Mouse (Mus musculus): ENCODE results near the gene Srebf2. TPM values are rescaled to one million over a fixed set of nuclear protein-coding genes. Genes with fewer than 3 reads are reported as not detected.
A peak's percentile ranks its signal among the peaks of the same experiment; 100 is the strongest.
"Not testable (repeated sequence)": the region's sequence is repeated elsewhere in the genome, so short reads cannot be mapped to it uniquely, and the experiment has no call there.

Srebf2 gene
- 10 to 100 TPM in 1 of 2 experiments, 1 to 10 TPM in 1; 9.9 to 12.9 TPM for total RNA-seq (2021)
- long read RNA-seq, experiment 1, full-length matches to known transcripts: 9 of 17 reads
- long read RNA-seq, experiment 1, partial matches to known transcripts: 7 of 17 reads
- long read RNA-seq, experiment 1, other reads (novel, unspliced or antisense): 1 of 17 reads
- long read RNA-seq, experiment 2, full-length matches to known transcripts: 6 of 10 reads
- long read RNA-seq, experiment 2, partial matches to known transcripts: 2 of 10 reads
- long read RNA-seq, experiment 2, other reads (novel, unspliced or antisense): 2 of 10 reads

DNA sequence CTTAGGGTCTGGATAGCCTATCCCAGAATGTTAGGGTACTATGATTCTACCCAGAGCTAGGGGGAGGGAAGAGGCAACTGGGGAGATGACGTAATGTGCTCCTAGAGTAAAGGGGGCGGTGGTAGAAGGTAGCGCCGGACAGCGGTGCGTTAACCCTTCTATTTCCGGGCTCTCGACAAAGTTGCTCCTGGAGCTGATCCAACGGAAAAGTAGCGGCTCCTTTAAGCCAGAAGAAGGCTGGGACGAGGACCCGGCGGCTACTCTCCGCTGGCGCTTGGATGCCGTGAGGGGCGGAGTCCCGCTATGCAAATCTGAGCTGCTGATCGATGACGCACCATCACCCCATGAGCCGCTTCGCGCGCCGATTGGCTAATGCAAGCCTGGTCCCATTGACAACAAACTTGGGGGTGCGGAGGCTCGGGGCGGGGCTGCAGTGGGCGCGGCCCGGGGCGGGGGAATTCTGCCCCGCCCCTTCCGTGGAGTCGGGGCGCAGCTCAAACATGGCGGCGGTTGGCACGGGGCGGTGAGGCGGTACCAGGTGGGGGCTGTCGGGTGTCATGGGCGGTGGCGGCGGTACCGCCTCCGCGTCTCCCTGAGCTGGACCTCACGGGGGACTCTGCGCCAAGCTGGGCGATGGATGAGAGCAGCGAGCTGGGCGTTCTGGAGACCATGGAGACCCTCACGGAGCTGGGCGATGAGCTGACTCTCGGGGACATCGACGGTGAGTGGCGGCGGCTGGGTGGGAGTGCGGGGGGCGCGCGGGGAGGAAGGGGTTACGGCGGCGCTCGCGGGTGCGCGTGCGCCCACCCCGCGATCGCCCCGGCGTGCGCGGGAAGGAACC lies at the start of gene Srebf2:
Srebf2 (plus strand) TSS at position 412 of the 841 bp plus-strand sequence.
- DNase-seq (ENCODE audit: low spot score): peak; percentile 98

DNA sequence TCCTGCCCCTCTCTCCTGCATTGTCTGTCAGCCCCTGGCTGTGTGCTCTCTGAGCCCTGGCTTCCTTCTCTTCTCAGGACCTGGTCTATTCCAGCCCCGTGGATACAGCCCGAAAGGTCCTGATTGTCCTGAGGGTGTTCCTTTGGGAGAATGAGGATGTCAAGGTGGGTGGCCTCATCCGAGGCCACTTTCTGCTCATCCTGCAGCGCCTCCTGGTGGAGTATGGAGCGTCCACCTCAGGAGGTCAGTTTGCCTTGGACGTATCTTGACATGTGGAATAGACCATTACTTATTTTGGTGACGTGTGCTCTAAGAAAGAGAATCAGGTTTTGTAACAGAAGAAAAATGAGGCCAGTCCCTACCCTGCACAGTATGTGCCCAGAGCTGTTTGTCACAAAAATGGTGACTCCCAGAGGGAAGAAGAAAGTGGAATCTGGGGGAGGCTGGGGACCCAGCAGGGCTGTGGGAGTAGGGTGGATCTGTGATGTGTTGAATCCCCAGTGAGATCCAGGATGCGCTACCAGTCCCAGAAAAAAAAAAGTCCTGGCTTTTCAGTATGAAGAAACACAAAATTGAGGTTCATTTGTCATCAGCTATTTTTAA lies 39.9 kb upstream of the Srebf2 start:
- no peak for DNase-seq (ENCODE audit: low spot score)

DNA sequence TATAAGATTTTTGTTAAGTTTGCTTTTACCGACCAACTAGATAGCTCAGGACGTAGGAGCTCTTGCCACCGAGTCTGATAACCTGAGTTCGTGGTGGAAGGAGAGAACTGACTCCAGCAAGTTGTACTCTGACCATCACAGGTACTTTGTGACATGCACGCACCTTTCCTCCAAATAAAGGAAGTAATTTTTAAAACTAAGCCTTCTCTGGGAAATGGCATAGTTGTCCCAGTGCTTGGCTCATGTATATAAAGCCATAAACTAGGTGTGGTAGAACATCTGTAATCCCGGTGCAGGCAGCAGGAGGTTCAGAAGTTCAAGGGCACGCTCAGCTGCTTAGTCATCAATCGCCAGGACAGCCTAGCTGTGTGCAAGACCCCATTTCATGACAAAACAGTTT lies 26.4 kb upstream of the Srebf2 start:
- no peak for DNase-seq (ENCODE audit: low spot score)

DNA sequence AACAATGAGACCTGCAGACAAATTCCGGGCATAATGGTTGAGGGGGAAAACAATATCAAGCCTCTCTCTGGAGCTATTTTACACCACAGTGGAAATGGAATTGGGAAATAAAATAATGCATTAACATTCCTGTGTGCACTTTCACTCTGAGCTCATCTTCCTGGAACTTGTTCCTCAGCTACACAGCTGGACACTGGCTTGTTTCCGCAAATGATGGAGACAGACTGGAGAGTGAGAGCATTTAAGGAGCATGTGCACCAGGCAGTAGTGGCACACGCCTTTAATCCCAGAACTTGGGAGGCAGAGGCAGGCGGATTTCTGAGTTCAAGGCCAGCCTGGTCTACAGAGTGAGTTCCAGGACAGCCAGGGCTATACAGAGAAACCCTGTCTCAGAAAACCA lies 20.3 kb upstream of the Srebf2 start:
- DNase-seq (ENCODE audit: low spot score): not testable (repeated sequence)

DNA sequence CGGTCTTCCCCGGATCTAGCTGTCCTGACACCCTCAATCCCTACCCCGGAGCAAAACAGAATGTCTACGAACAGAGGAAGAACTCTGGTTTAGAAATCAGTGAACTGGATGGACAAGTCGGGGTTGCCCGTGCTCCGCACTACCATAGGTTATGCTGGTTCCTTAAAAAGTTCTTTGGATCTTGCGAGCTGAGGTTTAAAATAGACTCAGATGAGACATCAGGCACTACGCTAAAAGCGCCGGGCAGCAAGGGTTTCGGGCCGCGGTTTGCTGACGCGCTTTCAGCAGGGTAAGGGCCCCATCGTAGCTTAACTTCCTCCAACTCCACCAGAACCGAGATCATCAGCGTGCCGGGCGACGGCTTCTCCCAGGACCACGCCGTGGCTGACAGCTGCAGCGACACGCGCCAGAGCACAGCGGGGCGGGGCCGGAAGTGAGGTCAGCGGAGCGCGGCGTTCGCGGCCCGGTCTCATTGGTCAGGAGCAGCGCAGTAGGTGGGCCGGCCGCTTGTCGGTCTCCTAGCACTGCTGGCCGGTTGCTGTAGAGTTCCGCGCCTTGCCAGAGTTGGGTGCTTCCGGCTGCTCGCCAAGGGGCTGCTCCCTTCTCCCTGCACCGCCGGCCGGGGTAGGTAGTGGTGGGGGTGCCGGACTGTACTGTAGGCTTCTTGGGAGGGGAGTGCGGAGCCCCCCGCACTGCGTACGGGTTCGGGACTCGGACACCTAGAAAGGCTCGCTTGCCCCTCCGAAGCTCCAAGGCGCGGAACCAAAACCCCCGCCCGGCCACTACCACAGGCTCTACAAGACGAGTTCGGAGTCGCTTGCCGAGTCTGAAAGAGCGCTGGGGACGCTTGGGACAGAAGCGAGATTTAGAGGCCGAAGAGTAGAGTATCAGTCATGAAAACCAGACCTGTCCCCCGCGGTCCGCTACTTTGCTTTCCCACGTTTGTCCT lies 19.3 kb upstream of the Srebf2 start, which contains the start of gene Ccdc134:
Ccdc134 (plus strand) TSS at position 497 of the 949 bp plus-strand sequence.
- DNase-seq (ENCODE audit: low spot score): peak; percentile 97

DNA sequence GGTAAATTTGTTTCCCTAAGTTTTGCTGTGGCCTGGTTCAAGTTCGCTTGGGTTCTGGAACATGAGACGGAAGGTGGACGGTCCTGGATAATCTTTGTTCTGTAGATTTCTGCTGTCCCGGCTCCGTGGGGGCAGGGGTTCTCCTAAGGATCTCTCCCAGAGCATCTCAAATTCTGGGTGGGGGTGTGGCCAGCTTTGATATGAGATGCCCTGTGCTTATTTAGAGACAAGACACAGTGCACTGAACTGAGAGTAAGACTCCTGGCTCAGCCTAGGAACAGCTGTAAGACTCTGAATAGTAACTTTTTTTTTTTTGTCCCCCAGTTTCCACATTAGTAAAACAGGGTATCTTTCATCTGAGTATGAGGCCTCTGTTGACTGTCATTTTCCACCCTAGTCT lies 18.6 kb upstream of the Srebf2 start:
- peak; percentile 42 for DNase-seq (ENCODE audit: low spot score)

DNA sequence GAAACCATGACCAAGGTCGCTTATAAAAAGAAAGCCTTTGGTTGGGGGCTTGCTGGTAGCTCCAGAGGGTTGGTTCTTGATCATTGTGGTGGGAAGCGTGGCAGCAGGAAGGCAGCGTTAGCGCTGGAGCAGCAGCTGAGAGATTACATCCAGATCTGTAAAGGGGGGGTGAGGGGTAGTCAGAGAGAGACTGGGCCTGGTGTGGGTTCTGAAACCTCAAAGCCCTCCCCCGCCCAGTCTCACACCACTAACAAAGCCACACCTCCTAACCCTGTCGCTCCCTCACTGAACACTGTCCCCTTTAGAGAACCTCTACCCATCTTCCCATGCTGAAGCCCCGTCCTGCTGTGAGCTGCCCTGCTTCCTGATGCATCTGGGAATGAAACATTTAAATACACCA lies 16.4 kb upstream of the Srebf2 start:
- DNase-seq (ENCODE audit: low spot score): no peak

DNA sequence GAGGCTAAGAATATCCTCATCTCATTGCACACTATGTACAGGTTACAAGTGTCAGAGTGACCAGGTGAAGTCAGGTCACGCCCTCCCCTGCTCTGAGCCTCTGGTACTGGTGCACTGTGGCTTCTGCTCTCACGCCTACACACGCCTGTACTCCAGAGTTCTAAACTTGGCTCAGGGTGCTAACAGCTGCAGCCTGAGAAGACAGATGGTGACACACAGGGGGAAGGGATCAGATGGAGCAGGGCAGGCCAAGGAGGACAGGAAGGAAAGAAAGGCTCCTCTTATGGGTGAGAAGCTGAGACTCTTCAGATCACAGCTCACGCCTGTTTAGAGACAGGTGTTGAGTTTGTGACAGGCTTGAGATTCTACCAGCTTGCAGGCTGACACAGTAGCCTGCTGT lies 11.6 kb upstream of the Srebf2 start:
- peak; percentile 80 for DNase-seq (ENCODE audit: low spot score)

DNA sequence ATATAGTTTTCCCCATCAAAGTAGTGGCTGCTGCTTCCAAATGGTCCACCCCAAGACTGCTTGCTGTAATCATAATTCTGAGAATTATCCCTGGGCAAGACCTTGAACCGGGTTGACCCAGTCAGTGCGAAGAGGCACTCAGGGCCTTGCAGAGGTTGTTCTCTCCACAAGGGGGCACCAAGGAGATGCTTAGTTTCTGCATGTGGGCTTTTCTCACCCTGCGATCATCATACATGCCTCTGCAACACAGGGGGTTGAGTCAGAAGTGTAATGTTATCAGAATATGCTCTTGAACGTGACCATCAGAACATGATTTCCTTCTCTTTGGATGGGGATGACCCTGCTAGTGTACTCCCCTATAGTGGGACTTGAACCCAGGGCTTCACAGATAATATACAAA lies 8.4 kb upstream of the Srebf2 start:
- DNase-seq (ENCODE audit: low spot score): peak; percentile 72

DNA sequence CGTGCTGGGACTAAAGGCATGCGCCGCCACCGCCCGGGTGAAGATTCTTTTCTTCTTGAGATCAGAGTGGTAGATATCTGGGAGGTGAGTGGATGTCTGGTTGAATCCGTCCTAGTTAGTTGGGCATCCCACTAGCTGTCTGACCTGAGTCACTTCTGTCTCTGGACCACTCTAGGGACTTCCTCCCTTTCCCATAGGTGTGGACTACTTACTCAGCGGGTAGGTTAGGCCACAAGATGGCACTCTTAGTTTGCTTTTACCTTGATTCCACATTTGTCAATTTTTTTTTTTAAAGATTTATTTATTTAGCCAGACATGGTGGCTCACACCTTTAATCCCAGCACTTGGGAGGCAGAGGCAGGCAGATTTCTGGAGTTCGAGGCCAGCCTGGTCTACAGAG lies 7.8 kb upstream of the Srebf2 start:
- no peak for DNase-seq (ENCODE audit: low spot score)

DNA sequence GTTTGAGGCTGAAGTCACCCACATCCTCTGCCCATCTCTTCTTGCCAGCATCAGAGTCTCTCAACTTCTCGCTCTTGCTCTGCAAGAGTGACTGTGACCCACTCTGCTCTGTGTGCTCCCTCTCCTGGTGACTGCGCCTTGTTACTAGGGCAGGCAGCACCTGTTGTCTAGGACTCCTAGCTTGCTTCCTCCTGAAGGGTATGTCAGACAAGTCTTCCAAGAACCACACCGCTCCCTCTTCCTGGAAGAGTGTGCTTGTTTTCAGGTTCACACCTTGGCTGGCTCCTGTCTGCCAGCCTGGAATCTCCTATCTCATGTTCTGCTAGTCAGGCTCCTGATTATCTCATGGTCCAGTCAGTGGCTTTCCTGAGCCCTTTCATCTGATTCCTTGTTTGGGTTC lies 6.6 kb upstream of the Srebf2 start:
- no peak for DNase-seq (ENCODE audit: low spot score)

DNA sequence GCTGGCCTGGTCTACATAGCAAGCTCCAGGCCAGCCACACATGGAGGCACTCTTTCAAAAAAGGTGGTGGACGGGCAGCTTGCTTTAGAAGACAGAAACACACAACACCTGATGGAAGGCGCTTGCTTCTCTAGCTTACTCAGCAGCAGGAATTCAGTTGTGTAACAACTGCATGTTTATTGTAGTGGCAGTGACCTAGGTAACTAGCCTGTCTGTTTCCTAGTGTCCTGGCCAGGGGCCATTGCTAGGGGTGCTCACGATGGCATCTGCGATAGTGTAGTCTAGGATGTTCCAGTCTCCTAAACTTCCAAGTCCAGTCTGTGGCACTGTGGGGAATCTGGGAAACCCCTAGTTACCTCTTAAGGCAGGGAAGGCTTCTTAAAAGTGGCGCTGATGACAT lies 2.8 kb upstream of the Srebf2 start:
- no peak for DNase-seq (ENCODE audit: low spot score)

DNA sequence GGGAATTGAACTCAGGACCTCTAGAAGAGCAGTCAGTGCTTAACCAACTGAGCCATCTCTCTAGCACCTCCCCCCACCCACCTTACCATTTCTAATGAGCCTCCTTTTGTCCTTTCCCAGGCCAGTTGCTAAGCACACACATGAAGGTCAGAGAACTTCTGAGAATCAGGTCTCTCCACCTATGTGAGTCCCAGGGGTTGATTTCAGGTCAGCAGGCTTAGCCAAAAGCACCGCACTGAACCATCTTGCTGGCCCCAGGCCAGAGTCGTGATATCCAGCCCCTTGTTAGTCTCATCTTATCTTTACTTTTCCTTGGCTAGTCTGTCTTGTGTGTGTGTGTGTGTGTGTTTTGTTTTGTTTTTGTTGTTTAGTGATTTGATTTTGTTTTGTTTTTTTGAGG lies 1.6 kb upstream of the Srebf2 start:
- no peak for DNase-seq (ENCODE audit: low spot score)

DNA sequence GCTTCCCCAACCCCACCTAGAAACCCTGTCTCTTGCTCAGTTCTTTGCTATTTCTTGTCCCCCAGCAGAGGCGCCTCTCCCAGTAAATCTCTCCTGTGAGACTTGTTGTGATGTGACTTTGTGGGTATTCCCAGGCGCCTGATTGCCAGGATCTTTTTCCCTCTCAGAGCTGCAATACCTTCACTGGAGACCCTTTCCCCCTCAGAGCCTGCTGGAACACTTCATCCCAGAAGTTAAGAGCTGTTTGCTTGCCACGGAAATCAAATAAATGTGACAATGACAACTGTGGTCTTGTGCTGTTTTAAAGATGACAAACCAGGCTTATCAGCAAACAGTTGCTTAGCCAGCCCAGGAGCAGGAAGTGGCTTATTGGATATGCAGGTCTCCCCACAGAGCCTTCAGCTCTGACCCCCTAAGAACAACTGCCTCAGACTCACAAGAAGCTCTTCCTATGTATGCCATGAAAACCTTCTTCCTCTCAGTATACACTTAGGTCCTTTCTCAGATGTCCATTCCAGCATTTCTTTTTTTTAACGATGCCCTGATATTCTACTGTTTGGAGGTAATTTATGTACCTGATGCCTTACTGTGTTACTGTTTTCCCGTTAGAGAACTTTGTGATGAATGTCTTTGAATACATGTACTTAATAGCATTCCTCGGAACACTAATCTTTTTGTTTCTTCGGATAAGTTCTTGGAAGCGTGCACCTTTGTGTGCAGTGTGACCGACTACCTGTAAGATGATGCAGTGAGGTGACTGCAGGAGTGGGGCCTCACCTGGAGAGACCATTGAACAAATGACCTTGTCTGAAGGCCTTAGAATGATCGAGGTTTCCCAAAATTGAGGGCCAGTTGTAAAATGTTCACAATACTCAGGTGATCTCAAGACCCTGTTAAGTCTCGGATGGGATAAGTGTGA lies 871 bp upstream of the Srebf2 start:
- no peak for DNase-seq (ENCODE audit: low spot score)

DNA sequence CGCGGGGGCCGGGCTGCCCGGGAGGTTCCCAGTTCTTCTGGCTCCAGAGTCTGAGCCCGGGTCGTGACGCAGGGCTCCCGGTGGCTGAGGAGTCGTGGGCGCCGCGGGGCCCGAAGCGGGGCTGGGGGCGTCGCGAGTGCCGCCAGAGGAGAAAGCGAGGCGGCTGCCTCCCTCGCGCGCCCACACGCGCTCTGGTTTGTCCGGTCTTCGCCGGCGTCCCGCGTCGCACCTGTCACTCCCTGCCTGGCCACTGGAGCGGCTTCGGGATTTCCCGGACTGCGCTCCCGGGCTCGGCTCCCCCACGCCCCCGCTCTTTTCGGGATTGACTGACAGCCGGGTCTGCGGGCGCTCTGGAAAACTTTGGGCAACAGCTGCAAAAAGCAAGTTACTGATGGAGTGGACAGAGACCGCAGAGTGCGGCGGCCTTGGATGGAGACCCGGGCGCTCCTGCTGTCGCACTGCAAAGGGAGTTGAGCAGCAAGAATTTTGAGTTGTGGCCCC lies 680 bp downstream of the Srebf2 start:
- peak; percentile 53 for DNase-seq (ENCODE audit: low spot score)

DNA sequence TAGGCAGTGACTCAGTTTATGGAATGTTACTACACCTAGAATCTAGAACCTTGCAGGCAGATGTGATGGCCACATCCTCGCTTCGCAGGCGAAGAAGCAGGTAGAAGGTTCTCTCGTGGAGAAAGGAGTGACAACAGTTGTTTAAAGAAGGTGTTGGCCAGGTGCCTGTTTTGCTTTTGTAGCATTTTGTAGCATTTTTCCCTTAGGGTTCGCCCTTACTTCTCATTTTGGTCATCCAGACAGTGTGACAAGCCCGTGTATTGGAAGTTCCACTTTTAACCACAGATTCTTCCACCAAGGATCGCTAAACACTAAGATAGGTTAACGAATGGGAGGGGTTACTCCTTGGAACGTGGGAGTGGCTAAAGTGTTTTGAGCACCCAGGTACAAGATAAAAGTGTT lies 1.5 kb downstream of the Srebf2 start:
- DNase-seq (ENCODE audit: low spot score): no peak

DNA sequence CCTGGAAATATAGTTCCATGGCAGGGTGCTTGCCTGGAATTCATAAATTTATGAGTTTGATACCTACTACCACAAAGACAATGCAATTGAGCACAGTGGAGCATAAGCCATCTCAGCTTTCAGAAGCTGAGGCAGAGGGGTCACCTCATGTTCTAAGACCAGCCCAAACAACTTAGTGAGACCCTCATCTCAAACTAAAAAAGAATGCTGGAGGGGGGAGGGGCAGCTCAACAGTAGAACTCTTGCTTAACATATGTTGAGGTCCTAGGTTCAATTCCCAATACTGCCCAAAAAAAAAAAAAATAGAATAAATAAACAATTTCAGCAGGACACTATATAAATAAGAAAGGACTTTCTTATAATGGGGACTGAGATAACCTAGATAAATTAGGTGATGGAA lies 3.1 kb downstream of the Srebf2 start:
- DNase-seq (ENCODE audit: low spot score): no peak

DNA sequence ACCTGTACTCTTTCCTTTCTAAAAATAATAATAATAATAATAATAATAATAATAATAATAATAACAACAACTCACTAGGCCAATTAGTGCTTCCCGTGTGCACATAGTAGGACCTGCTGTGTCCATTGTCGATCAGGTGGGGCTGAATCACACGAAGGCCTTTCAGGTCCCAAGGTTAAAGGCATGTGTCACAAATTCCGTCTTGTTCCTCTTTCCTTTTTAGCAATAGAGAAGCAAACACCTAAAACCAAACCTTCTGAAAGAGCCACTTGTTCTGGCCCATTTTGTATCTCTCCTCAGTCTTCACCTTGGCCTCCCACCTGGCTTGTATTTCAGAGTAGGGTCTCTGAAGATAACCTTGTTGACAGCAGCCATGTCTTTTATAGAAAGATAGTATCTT lies 4.2 kb downstream of the Srebf2 start:
- no peak for DNase-seq (ENCODE audit: low spot score)

DNA sequence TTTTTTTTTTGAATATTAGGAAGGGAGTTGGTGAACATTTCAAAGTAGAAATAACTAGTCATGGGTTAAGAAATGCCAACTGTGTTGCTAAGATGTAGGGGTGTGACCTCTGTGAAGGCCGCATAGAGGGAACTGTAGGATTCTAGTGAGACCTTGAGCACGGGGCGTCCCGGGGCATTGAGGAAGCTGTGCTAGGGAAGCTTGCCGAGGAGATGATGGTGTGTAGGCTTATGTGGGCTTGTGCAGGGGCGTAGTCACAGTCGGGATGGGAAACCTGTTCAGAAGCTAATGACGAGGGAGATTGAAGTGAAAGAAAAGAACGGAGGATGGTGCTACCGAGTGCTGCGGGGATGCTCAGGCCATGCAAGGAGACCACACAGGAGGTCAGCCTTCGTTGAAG lies 5.0 kb downstream of the Srebf2 start:
- DNase-seq (ENCODE audit: low spot score): no peak

DNA sequence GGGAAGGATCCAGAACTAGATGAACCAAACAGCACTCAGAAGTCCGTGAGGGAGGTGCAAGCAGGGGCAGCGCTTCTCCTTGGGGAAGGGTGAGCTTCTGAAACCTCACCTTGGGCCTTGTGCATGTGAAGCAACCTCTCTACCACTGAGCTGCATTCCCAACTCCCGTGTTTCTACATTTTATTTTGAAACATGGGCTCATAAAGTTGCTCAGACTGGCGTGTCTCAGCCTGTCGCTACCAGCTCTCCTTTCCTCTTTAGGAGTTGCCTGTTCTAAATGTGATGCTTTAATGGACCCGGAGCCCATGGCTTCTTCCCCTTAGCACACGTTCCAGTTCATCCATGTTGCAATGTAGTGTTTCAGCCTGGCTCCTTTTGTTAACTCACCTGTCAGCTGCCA lies 5.5 kb downstream of the Srebf2 start:
- no peak for DNase-seq (ENCODE audit: low spot score)
